Mouse (Mus musculus) lung, postnatal 25 days (tissue): ENCODE measurements around the gene Dus1l.
"Not testable (repeated sequence)": the region's sequence is repeated elsewhere in the genome, so short reads cannot be mapped to it uniquely, and the experiment has no call there.

Experiments
- DNase-seq: peaks from one replicate; pipeline ENCODE4 v3.0.0; 2022; ENCODE audit warnings: low spot score

The Dus1l gene

GRCm38 (mm10) chr11:120795756-120796613 lies at the start of gene Dus1l:
Gene Dus1l, minus strand, starts transcription at chr11:120796403.
- peak; percentile 96 for DNase-seq

GRCm38 (mm10) chr11:120844329-120844728 lies 48.1 kb upstream of the Dus1l start:
- DNase-seq = no peak

- peak; percentile 63 for DNase-seq
Observed at GRCm38 (mm10) chr11:120833555-120834280, 37.5 kb upstream of the Dus1l start.

- DNase-seq = not testable (repeated sequence)
Observed at GRCm38 (mm10) chr11:120832962-120833361, 36.8 kb upstream of the Dus1l start.

GRCm38 (mm10) chr11:120831659-120832440 lies 35.6 kb upstream of the Dus1l start:
- DNase-seq = no peak

GRCm38 (mm10) chr11:120830686-120831085 lies 34.5 kb upstream of the Dus1l start:
- no peak for DNase-seq

GRCm38 (mm10) chr11:120829757-120830532 lies 33.7 kb upstream of the Dus1l start:
- no peak for DNase-seq

GRCm38 (mm10) chr11:120828416-120828815 lies 32.2 kb upstream of the Dus1l start:
- DNase-seq = no peak

- no peak for DNase-seq
Observed at GRCm38 (mm10) chr11:120826016-120826953, 30.1 kb upstream of the Dus1l start.

GRCm38 (mm10) chr11:120825289-120825863 lies 29.2 kb upstream of the Dus1l start:
- no peak for DNase-seq

GRCm38 (mm10) chr11:120824787-120825288 lies 28.6 kb upstream of the Dus1l start:
- DNase-seq = no peak

GRCm38 (mm10) chr11:120823956-120824786 lies 28.0 kb upstream of the Dus1l start, which contains the start of gene Fasn:
Gene Fasn, minus strand, starts transcription at chr11:120824547.
- peak; percentile 96 for DNase-seq

GRCm38 (mm10) chr11:120823551-120823947 lies 27.3 kb upstream of the Dus1l start:
- DNase-seq = no peak

GRCm38 (mm10) chr11:120822831-120823550 lies 26.8 kb upstream of the Dus1l start:
- DNase-seq = no peak

GRCm38 (mm10) chr11:120822321-120822720 lies 26.1 kb upstream of the Dus1l start:
- no peak for DNase-seq

- DNase-seq = peak; percentile 47
Observed at GRCm38 (mm10) chr11:120821076-120821922, 25.1 kb upstream of the Dus1l start.

- DNase-seq = no peak
Observed at GRCm38 (mm10) chr11:120820546-120820945, 24.3 kb upstream of the Dus1l start.
